Mouse (Mus musculus): ENCODE results near the gene Il1a.

DNA sequence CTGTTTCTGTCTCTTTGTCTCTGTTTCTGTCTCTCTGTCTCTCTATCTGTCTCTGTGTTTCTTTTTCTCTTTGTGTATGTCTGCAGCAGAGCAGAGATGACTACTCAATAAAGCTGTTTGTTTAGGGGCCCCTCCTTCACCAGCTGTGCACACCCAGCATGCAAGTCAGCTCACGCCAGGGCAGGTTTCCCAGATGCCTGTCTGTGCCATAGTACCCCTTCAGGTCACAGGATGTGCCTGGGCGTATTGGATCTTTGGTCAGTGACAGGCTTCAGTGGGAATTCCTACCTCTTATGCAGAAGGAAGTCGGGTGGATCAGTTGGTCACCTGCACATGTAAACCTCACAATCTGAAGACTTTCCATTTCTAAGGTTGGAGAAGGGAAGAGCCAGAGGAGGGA lies 14.4 kb upstream of the Il1a start:
- TF ChIP-seq ETS1 (conservative IDR thresholded peaks at IDR 0.05; ENCODE audit: low read depth, low read length) (no peak), POLR2A (IDR thresholded peaks at IDR 0.05; ENCODE audit: low read depth, low read length) (no peak), ZC3H11A (IDR thresholded peaks at IDR 0.05; ENCODE audit: low read depth, low read length) (no peak), KAT2A (IDR thresholded peaks at IDR 0.05; ENCODE audit: insufficient replicate concordance, low read length) (no peak)
